Mouse (Mus musculus) CH12.LX (cell line): Measurements from ENCODE around the gene Asprv1.

Experiments used
- GABPA ChIP-seq: IDR thresholded peaks from 2 replicates; pipeline ENCODE4 v1.6.1; 2012; ENCODE audit warnings: low read depth, low read length, improper control_type of control experiment, inconsistent platforms; ENCODE audit not compliant: insufficient replicate concordance
- MXI1 ChIP-seq: IDR thresholded peaks from 2 replicates; pipeline ENCODE4 v1.6.1; 2011; ENCODE audit warnings: mild to moderate bottlenecking, low read depth, low read length, improper control_type of control experiment

- no peak for TF ChIP-seq MXI1
- no peak for TF ChIP-seq GABPA
Measured at GRCm38 (mm10) chr6:86599197-86599596, 28.8 kb upstream of the Asprv1 start.
